Mouse (Mus musculus): Measurements from ENCODE around the gene Ugt1a6b.

DNA sequence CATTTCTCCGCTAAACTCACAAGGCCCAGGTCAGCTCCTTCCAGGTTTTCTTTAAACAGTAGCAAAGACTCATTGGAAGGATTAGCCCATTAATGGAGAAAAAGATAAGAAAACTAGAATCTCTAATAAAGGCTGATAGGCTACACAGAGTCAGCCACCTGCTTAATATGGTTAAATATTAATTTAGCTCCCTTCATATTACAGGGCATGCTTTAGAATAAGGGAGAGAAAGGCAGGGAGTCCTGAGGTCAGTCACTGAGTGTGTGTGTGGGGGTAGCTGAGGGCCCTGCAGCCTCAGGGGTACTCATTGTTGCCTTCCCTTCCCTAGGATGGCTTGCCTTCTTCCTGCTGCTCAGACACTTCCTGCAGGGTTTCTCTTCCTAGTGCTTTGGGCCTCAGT lies 35.1 kb downstream of the Ugt1a6b start:
- TF ChIP-seq GATA1 (IDR thresholded peaks at IDR 0.05; ENCODE audit: low read length): no peak
- no peak for TF ChIP-seq TAL1 (IDR thresholded peaks at IDR 0.05; ENCODE audit: low read length)

All from erythroblast, embryonic 14.5 days (primary cell).